Mouse (Mus musculus) liver, embryonic 15.5 days (tissue): ENCODE data around the gene Adamts20. TPM values are rescaled to one million over a fixed set of nuclear protein-coding genes. Genes with fewer than 3 reads are reported as not detected.
"Not testable (repeated sequence)": the region's sequence is repeated elsewhere in the genome, so short reads cannot be mapped to it uniquely, and the experiment has no call there.

ENCODE experiments used
- ATAC-seq: fragments of 200-750 bp; cut with Nextera tagmentation; 2 replicates; pipeline ENCODE4 v1.8.0; 2017; ENCODE audit warnings: moderate number of reproducible peaks, mild to moderate bottlenecking, moderate library complexity; ENCODE audit not compliant: insufficient read depth
- H3K27ac ChIP-seq: fragments of 300-500 bp; sonication (generic); replicated peaks from 2 replicates; pipeline ENCODE4 v1.5.1; 2015; ENCODE audit warnings: mild to moderate bottlenecking, inconsistent platforms
- H3K27me3 ChIP-seq: fragments of 300-500 bp; sonication (generic); 2 replicates; pipeline ENCODE4 v1.6.1; 2015; ENCODE audit warnings: mild to moderate bottlenecking, inconsistent platforms
- H3K36me3 ChIP-seq: fragments of 300-500 bp; sonication (generic); replicated peaks from 2 replicates; pipeline ENCODE4 v1.6.1; 2015; ENCODE audit warnings: moderate library complexity, mild to moderate bottlenecking, inconsistent platforms
- H3K4me1 ChIP-seq: fragments of 300-500 bp; sonication (generic); replicated peaks from 2 replicates; pipeline ENCODE4 v1.6.1; 2015; ENCODE audit warnings: inconsistent platforms
- H3K4me2 ChIP-seq: fragments of 300-500 bp; sonication (generic); 2 replicates; pipeline ENCODE4 v1.6.1; 2015; ENCODE audit warnings: moderate library complexity, mild to moderate bottlenecking, inconsistent platforms
- H3K4me3 ChIP-seq: fragments of 300-500 bp; sonication (generic); replicated peaks from 2 replicates; pipeline ENCODE4 v1.5.1; 2015; ENCODE audit warnings: mild to moderate bottlenecking, inconsistent platforms
- H3K9ac ChIP-seq: fragments of 300-500 bp; sonication (generic); 2 replicates; pipeline ENCODE4 v1.6.1; 2015; ENCODE audit warnings: moderate library complexity, mild to moderate bottlenecking, inconsistent platforms
- H3K9me3 ChIP-seq: fragments of 300-500 bp; sonication (generic); replicated peaks from 2 replicates; pipeline ENCODE4 v1.6.1; 2016; ENCODE audit warnings: inconsistent platforms
- WGBS: fragments of 180-500 bp; shearing (Covaris S2); methylation state at CpG from one replicate; pipeline ENCODE4 v1.1.7; 2015; ENCODE audit warnings: mixed read lengths; ENCODE audit not compliant: insufficient replicate concordance; 5-methylcytosine and 5-hydroxymethylcytosine counted together
- polyA plus RNA-seq: library from polyadenylated mRNA; unstranded; fragments of >200 nt; fragmentation: Nextera tagmentation; extraction: Ambion mirVana; gene quantifications from 2 replicates; pipeline ENCODE4 v1.2.1, GENCODE M21; 2015

Gene Adamts20
- polyA plus RNA-seq: 0.06 and 0.09 TPM in 2 replicates

DNA sequence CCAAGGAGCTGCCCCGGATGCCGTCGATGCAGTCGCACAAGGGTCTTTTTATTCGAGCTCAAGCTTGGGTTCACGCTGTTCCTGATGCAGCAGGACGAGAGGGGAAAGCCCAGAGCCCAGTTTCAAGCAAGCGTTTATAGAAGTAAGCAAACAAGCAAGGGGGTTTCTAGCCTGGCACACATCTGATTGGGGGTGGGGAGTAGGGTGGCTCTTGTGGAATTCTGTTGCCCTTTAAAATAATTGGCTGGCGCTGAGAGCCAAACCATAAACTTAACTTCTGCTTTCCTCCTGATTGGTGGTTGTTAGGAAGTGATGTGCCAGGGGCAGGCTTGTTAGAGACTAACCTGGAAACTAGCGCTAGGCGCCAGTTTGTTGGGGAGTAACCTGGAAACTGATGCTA, at the start of gene Adamts20:
Gene Adamts20, minus strand, starts transcription at position 101 of the 400 bp plus-strand sequence.
- ATAC-seq: no peak
- Histone ChIP-seq H3K36me3 (no peaks in the 10 kb centered on the region), H3K27me3 (no peaks in the 10 kb centered on the region), H3K9me3 (no peaks in the 10 kb centered on the region), H3K27ac (no peak within 1 kb of the TSS), H3K4me2 (no peak within 1 kb of the TSS), H3K4me1 (no peaks in the 10 kb centered on the region), H3K9ac (no peak within 1 kb of the TSS), H3K4me3 (no peak within 1 kb of the TSS)
- WGBS: 78% methylated on average over 11 of the region's 11 CpGs

DNA sequence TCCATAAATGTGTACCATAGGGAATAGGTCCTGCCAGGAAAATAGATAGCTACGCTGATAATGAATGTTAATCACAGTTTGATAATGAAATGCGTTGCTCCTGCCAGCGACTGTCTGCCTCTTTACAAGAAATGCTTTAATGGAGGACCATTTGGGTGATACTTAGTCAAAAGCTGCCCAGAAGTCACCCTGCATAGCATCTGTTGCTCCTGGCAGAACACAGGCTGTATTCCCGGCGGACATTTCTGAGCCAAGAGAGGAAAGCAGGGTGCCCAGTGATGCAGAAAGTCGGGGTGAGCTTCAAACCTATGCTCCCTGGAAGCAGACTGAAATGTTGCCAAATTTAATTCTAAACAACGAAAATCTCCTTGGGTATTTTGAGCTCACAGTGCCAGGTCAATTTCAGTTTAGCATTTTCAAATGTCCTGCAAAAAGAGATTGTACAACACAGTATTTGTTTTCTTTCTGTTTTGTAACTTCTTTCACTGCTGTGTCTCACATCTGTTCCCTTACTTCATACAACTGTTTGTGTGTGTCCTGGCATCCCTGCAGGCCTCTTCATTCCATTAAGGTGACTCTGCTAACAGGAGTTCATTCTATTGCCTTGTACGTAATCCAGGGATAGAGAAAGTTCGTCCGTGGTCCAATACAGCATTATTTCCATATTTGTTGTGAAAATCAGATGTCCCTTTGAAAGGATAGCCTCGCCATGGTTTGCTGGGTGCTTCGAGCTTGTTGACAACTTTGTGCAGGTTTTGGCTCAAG, 38.4 kb upstream of the Adamts20 start:
- ATAC-seq: no peak
- WGBS: 58% methylated on average over 12 of the region's 12 CpGs
- Histone ChIP-seq H3K4me2 (no peak overlapping the region), H3K27me3 (no peaks in the 10 kb centered on the region), H3K4me1 (no peaks in the 10 kb centered on the region), H3K4me3 (no peak overlapping the region), H3K36me3 (no peaks in the 10 kb centered on the region), H3K27ac (no peak overlapping the region), H3K9me3 (no peaks in the 10 kb centered on the region), H3K9ac (no peak overlapping the region)

DNA sequence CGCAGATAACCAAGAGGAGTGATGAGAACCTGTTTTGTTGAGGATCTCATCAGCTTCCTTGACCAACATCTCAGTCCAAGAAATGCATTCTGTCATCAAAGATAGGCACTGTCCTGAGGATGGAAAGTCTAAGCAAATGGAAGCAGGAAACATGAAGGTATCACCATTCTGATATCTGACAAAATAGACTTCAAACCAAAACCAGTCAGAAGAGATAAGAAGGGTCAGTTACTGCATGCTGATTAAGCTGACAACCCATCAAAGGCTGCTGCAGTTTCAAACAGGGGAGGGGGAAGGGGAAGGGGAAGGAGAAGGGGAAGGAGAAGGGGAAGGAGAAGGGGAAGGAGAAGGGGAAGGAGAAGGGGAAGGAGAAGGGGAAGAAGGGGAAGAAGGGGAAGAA, 34.0 kb upstream of the Adamts20 start:
- ATAC-seq: no peak
- H3K36me3 ChIP-seq: no peaks in the 10 kb centered on the region
- whole genome bisulfite sequencing: 47% methylated on average over 1 of the region's 1 CpGs
- H3K9ac ChIP-seq: no peak overlapping the region
- no peaks in the 10 kb centered on the region for H3K9me3 ChIP-seq
- H3K27me3 ChIP-seq: no peaks in the 10 kb centered on the region
- H3K4me3 ChIP-seq: no peak overlapping the region
- H3K27ac ChIP-seq: no peak overlapping the region
- H3K4me2 ChIP-seq: no peak overlapping the region
- no peaks in the 10 kb centered on the region for H3K4me1 ChIP-seq

- no peak overlapping the region for H3K9ac ChIP-seq
- no peaks in the 10 kb centered on the region for H3K27me3 ChIP-seq
- H3K36me3 ChIP-seq: no peaks in the 10 kb centered on the region
- no peaks in the 10 kb centered on the region for H3K4me1 ChIP-seq
- no peak overlapping the region for H3K4me3 ChIP-seq
- H3K4me2 ChIP-seq: no peak overlapping the region
- no peaks in the 10 kb centered on the region for H3K9me3 ChIP-seq
- H3K27ac ChIP-seq: no peak overlapping the region
- no peak for ATAC-seq
- 59% methylated on average over 10 of the region's 10 CpGs for WGBS
Measured at GRCm38 (mm10) chr15:94495936-94496335, 30.7 kb upstream of the Adamts20 start.

- Histone ChIP-seq H3K27me3 (no peaks in the 10 kb centered on the region), H3K27ac (no peak overlapping the region), H3K4me3 (no peak overlapping the region), H3K4me2 (no peak overlapping the region), H3K9ac (no peak overlapping the region), H3K36me3 (no peaks in the 10 kb centered on the region), H3K4me1 (no peaks in the 10 kb centered on the region), H3K9me3 (no peaks in the 10 kb centered on the region)
- ATAC-seq: no peak
- 88% methylated on average over 1 of the region's 1 CpGs for WGBS
Measured at GRCm38 (mm10) chr15:94494445-94494844, 29.2 kb upstream of the Adamts20 start.

DNA sequence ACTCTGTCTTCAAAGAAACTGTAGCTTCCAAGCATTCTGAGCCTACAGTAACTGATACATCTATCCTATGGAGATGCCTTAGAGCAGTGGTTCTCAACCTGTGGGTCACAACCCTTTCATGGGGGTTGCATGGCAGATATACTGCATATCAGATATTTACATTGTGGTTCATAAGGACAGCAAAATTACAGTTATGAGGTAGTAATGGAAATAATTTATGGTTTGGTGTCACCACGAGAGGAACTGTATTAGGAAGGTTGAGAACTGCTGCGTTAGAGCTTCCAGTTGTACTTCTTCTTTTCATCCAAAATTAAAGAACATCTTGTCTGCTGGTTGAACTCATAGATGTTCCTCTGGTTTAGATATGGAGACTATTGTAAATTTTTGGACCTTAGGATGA, 24.2 kb upstream of the Adamts20 start:
- Histone ChIP-seq H3K4me1 (no peaks in the 10 kb centered on the region), H3K4me3 (no peak overlapping the region)
- WGBS: 34% methylated on average over 2 of the region's 2 CpGs

GRCm38 (mm10) chr15:94488028-94488427, 22.8 kb upstream of the Adamts20 start:
- H3K9ac ChIP-seq, H3K27ac ChIP-seq, H3K27me3 ChIP-seq, H3K4me1 ChIP-seq, ATAC-seq, H3K36me3 ChIP-seq, H3K4me3 ChIP-seq, H3K4me2 ChIP-seq, H3K9me3 ChIP-seq: not testable (repeated sequence)
- 38% methylated on average over 2 of the region's 2 CpGs for WGBS

More for the DNA sequence above, 24.2 kb upstream of the Adamts20 start:
- no peak overlapping the region for H3K4me2 ChIP-seq
- no peak overlapping the region for H3K27ac ChIP-seq
- H3K27me3 ChIP-seq: no peaks in the 10 kb centered on the region
- H3K36me3 ChIP-seq: no peaks in the 10 kb centered on the region
- ATAC-seq: no peak
- H3K9ac ChIP-seq: no peak overlapping the region
- H3K9me3 ChIP-seq: no peaks in the 10 kb centered on the region

- H3K4me1 ChIP-seq: no peaks in the 10 kb centered on the region
- WGBS: 64% methylated on average over 2 of the region's 2 CpGs
- no peaks in the 10 kb centered on the region for H3K9me3 ChIP-seq
Measured at GRCm38 (mm10) chr15:94482555-94482954, 17.3 kb upstream of the Adamts20 start.

DNA sequence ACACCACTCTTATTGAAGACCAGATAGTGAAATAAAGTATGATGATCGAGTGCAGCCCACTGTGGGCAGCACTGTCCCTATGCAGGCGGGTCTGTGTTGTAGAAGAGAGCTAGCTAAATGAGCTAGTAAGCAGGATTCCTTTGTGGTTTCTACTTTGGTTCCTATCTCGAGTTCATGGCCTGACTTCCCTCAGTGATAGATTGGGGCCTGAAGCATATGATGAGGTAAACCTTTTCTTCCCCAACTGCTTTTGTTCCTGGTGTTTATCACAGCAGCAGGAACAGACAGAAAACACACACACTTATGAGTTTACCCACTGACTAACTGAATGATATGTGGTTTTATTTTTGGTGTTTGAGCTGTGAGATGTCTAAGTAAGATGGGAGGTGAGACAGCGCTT, 15.6 kb upstream of the Adamts20 start:
- ATAC-seq: no peak
- no peaks in the 10 kb centered on the region for H3K36me3 ChIP-seq
- 43% methylated on average over 4 of the region's 4 CpGs for WGBS

More at GRCm38 (mm10) chr15:94482555-94482954, 17.3 kb upstream of the Adamts20 start:
- no peak overlapping the region for H3K9ac ChIP-seq
- no peak overlapping the region for H3K4me2 ChIP-seq
- H3K27me3 ChIP-seq: no peaks in the 10 kb centered on the region
- H3K4me3 ChIP-seq: no peak overlapping the region
- no peak overlapping the region for H3K27ac ChIP-seq
- no peaks in the 10 kb centered on the region for H3K36me3 ChIP-seq
- ATAC-seq: no peak

GRCm38 (mm10) chr15:94480248-94480647, 15.0 kb upstream of the Adamts20 start:
- Histone ChIP-seq H3K27ac (no peak overlapping the region), H3K4me3 (no peak overlapping the region), H3K4me1 (no peaks in the 10 kb centered on the region), H3K36me3 (no peaks in the 10 kb centered on the region), H3K27me3 (no peaks in the 10 kb centered on the region), H3K9me3 (no peaks in the 10 kb centered on the region), H3K4me2 (no peak overlapping the region), H3K9ac (no peak overlapping the region)
- ATAC-seq: no peak
- 23% methylated on average over 5 of the region's 5 CpGs for WGBS

More for the DNA sequence above, 15.6 kb upstream of the Adamts20 start:
- Histone ChIP-seq H3K9me3 (no peaks in the 10 kb centered on the region), H3K4me1 (no peaks in the 10 kb centered on the region), H3K4me2 (no peak overlapping the region), H3K27ac (no peak overlapping the region), H3K9ac (no peak overlapping the region), H3K27me3 (no peaks in the 10 kb centered on the region), H3K4me3 (no peak overlapping the region)

GRCm38 (mm10) chr15:94479513-94480136, 14.4 kb upstream of the Adamts20 start:
- Histone ChIP-seq H3K27me3 (no peaks in the 10 kb centered on the region), H3K9ac (no peak overlapping the region), H3K36me3 (no peaks in the 10 kb centered on the region), H3K4me3 (no peak overlapping the region), H3K9me3 (no peaks in the 10 kb centered on the region), H3K27ac (no peak overlapping the region), H3K4me2 (no peak overlapping the region), H3K4me1 (no peaks in the 10 kb centered on the region)
- ATAC-seq: no peak
- 67% methylated on average over 3 of the region's 3 CpGs for WGBS
